Mouse (Mus musculus): ENCODE data around the gene Tcn2.

DNA sequence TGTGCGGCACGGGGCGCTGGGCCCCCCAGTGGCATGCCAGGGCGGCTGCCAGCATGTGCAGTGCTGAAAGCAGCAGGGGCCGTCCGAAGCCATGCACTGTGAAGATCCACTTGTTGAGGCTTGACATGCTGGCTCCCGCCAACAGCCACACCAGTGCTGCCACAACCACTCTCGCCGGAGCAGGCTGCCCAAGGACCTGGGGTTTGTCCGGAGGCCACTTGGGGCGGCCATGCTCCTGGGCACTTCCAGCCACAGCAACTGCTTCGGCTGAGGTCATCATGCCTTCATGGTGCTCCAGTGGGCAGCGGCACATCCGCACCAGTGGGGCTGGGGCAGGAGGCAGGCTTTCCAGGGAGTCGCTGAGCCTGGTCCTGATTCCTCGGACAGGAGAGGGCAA is 19.1 kb downstream of the Tcn2 start:
- TF ChIP-seq CTCF (IDR thresholded peaks at IDR 0.05; ENCODE audit: control insufficient read depth, insufficient read depth, insufficient replicate concordance, low read depth, low read length) (no peak), POLR2A (IDR thresholded peaks at IDR 0.05; ENCODE audit: control insufficient read depth, low read depth, low read length) (no peak)

Measured in testis, adult 2 months (tissue).